Mouse (Mus musculus): ENCODE data around the gene Galntl5.

GRCm38 (mm10) chr5:25262266-25262665 is 81.0 kb downstream of the Galntl5 start:
- TF ChIP-seq CTCF (IDR thresholded peaks at IDR 0.05) = no peak
- no peak for TF ChIP-seq EP300 (IDR thresholded peaks at IDR 0.05)
